Mouse (Mus musculus): ENCODE results near the gene Vmn2r23. TPM values are rescaled to one million over a fixed set of nuclear protein-coding genes. Genes with fewer than 3 reads are reported as not detected.

Gene Vmn2r23
- polyA plus RNA-seq (2021; fragmentation: Nextera tagmentation), result not detected in 2 replicates
- long read RNA-seq, experiment 1, result 0 reads
- long read RNA-seq, experiment 2, result 0 reads

GRCm38 (mm10) chr6:123702370-123702769, at the start of gene Vmn2r23:
TSS of gene Vmn2r23 (plus strand) at chr6:123702670.

DNA sequence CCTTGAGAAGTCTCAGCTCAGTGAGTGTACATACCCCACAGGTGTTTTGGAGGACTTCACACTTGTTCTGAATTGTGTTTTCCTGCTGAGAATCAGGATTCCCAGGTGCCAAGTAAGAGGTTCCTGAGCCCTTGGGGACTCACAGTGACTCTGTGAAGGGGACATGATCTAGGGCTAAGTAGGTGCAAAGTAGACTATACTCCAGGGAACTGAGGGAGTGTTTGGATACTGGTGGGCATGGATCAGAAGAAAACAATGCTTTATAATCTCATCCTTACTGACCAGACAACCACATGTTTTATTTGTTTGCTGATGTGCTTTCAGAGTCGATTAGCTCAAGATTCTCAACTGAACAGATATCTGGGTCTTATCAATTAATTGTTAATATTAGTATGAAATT, 76.1 kb downstream of the Vmn2r23 start, which contains the start of gene Vmn2r24:
Gene Vmn2r24, plus strand, starts transcription at position 301 of the 400 bp plus-strand sequence.

Other genes starting within 250 kb of the Vmn2r23 start
- not detected in 2 replicates for gene Vmn2r21, start 169.3 kb upstream of the Vmn2r23 start, polyA plus RNA-seq (2021; fragmentation: Nextera tagmentation)
- gene Vmn2r22, start 51.9 kb upstream of the Vmn2r23 start, polyA plus RNA-seq (2021; fragmentation: Nextera tagmentation), result not detected in 2 replicates
- gene Vmn2r24, start 76.2 kb downstream of the Vmn2r23 start, polyA plus RNA-seq (2021; fragmentation: Nextera tagmentation), result not detected in 2 replicates
- not detected in 2 replicates for gene Vmn2r25, start 150.8 kb downstream of the Vmn2r23 start, polyA plus RNA-seq (2021; fragmentation: Nextera tagmentation)